Mouse (Mus musculus) heart, embryonic 14.5 days (tissue): ENCODE measurements around the gene Mylk. TPM values are rescaled to one million over a fixed set of nuclear protein-coding genes. Genes with fewer than 3 reads are reported as not detected.

Experiments used
- ATAC-seq: fragments of 200-750 bp; cut with Nextera tagmentation; 2 replicates; pipeline ENCODE4 v1.8.0; 2017; ENCODE audit warnings: low read depth, moderate TSS enrichment; ENCODE audit not compliant: insufficient number of reproducible peaks, insufficient read depth, low FRiP score
- H3K27ac ChIP-seq, 2 experiments: fragments of 200-500 bp in 1 of 2; fragments of 300-500 bp in 1 of 2; sonication (generic) in 1 of 2; replicated peaks in 1 of 2; 2 replicates each; pipeline ENCODE4 v1.5.1; 2012 to 2014; ENCODE audit warnings: low read depth in 2 of 2, low read length in 2 of 2, control low read depth in 1 of 2, mild to moderate bottlenecking in 1 of 2, mixed read lengths in 1 of 2; ENCODE audit not compliant: control insufficient read depth in 1 of 2, insufficient read depth in 1 of 2
- H3K27me3 ChIP-seq: fragments of 300-500 bp; sonication (generic); 2 replicates; pipeline ENCODE4 v1.6.1; 2014; ENCODE audit warnings: mild to moderate bottlenecking, low read length, control low read depth; ENCODE audit not compliant: control insufficient read depth, insufficient read depth
- H3K36me3 ChIP-seq: fragments of 300-500 bp; sonication (generic); 2 replicates; pipeline ENCODE4 v1.6.1; 2014; ENCODE audit warnings: mild to moderate bottlenecking, control low read depth, low read length, mixed read lengths; ENCODE audit not compliant: control insufficient read depth, insufficient read depth
- H3K4me1 ChIP-seq, 2 experiments: fragments of 200-500 bp in 1 of 2; fragments of 300-500 bp in 1 of 2; sonication (generic) in 1 of 2; 2 replicates each; pipeline ENCODE4 v1.6.1; 2012 to 2014; ENCODE audit warnings: low read length in 2 of 2, control low read depth in 1 of 2, mixed read lengths in 1 of 2; ENCODE audit not compliant: control insufficient read depth in 2 of 2, insufficient read depth in 2 of 2
- H3K4me2 ChIP-seq: fragments of 300-500 bp; sonication (generic); 2 replicates; pipeline ENCODE4 v1.6.1; 2014; ENCODE audit warnings: mild to moderate bottlenecking, low read length
- H3K4me3 ChIP-seq, 2 experiments: fragments of 200-500 bp in 1 of 2; fragments of 300-500 bp in 1 of 2; sonication (generic) in 1 of 2; 2 replicates each; pipeline ENCODE4 v1.5.1; 2012 to 2014; ENCODE audit warnings: low read length in 2 of 2, mild to moderate bottlenecking in 2 of 2, control low read depth in 1 of 2, low read depth in 1 of 2, moderate library complexity in 1 of 2; ENCODE audit not compliant: control insufficient read depth in 1 of 2, insufficient read depth in 1 of 2
- H3K9ac ChIP-seq: fragments of 300-500 bp; sonication (generic); 2 replicates; pipeline ENCODE4 v1.6.1; 2014; ENCODE audit warnings: mild to moderate bottlenecking, low read length
- H3K9me3 ChIP-seq: fragments of 300-500 bp; sonication (generic); 2 replicates; pipeline ENCODE4 v1.6.1; 2016; ENCODE audit warnings: low read length, control low read depth; ENCODE audit not compliant: control insufficient read depth
- WGBS: fragments of 180-500 bp; shearing (Covaris S2); extraction: QIAGEN DNeasy Blood & Tissue Kit; methylation state at CpG from one replicate; pipeline ENCODE4 v1.1.7; 2014; 5-methylcytosine and 5-hydroxymethylcytosine counted together
- polyA plus RNA-seq: library from polyadenylated mRNA; unstranded; fragments of >200 nt; fragmentation: Nextera tagmentation; extraction: Ambion mirVana; gene quantifications from 2 replicates; pipeline ENCODE4 v1.2.1, GENCODE M21; 2014

Mylk gene
- polyA plus RNA-seq, 1 experiment from 2014 or later, result 8.5 TPM

DNA sequence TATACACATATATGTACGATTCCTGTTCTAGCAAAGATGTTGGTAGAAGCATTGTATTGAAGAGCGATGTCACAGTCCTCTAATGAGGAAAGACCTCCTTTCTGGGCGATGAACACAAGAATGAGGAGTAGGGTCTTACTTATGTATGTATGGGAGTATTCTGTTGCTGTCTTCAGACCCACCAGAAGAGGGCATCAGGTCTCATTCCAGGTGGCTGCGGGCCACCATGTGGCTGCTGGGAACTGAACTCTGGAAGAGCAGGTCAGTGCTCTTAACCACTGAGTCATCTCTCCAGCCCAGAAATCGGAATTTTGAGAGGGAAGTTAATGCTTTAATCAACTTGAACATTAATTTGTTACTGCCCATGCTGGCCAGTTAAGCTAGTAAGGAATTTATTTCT lies 279.3 kb downstream of the Mylk start:
- H3K4me2 ChIP-seq, result no peak overlapping the region
- H3K4me3 ChIP-seq, result no peak overlapping the region
- H3K9ac ChIP-seq, result no peak overlapping the region
- no peak for ATAC-seq
- H3K36me3 ChIP-seq, result peaks cover 21% of the 10 kb centered on the region
- no peaks in the 10 kb centered on the region; the same call in 1 of the 2 replicates for H3K27me3 ChIP-seq
- no peak overlapping the region for H3K27ac ChIP-seq
- WGBS, result 89% methylated on average over 5 of the region's 5 CpGs
- no peaks in the 10 kb centered on the region for H3K9me3 ChIP-seq
- peaks cover 0 to 6% of the 10 kb centered on the region in 2 experiments; a peak in 1 of 4 replicates for H3K4me1 ChIP-seq

GRCm38 (mm10) chr16:35025347-35025746 lies 280.3 kb downstream of the Mylk start:
- Histone ChIP-seq H3K4me3 (no peak overlapping the region), H3K27me3 (no peaks in the 10 kb centered on the region; the same call in 1 of the 2 replicates), H3K9ac (no peak overlapping the region), H3K4me1 (peaks cover 0 to 6% of the 10 kb centered on the region in 2 experiments; a peak in 1 of 4 replicates), H3K27ac (no peak overlapping the region), H3K4me2 (no peak overlapping the region), H3K36me3 (peaks cover 24% of the 10 kb centered on the region), H3K9me3 (no peaks in the 10 kb centered on the region)
- no peak for ATAC-seq
- 92% methylated on average over 4 of the region's 4 CpGs for WGBS

- Histone ChIP-seq H3K4me2 (no peak overlapping the region), H3K9me3 (no peaks in the 10 kb centered on the region), H3K27ac (no peak overlapping the region), H3K9ac (no peak overlapping the region), H3K27me3 (no peaks in the 10 kb centered on the region), H3K4me1 (peaks cover 0 to 8% of the 10 kb centered on the region in 2 experiments; a peak in 2 of 4 replicates), H3K36me3 (peaks cover 23% of the 10 kb centered on the region), H3K4me3 (no peak overlapping the region)
- WGBS, result 75% methylated on average over 3 of the region's 3 CpGs
- ATAC-seq, result no peak
These were observed 288.2 kb downstream of the Mylk start for GRCm38 (mm10) chr16:35033241-35033640.

DNA sequence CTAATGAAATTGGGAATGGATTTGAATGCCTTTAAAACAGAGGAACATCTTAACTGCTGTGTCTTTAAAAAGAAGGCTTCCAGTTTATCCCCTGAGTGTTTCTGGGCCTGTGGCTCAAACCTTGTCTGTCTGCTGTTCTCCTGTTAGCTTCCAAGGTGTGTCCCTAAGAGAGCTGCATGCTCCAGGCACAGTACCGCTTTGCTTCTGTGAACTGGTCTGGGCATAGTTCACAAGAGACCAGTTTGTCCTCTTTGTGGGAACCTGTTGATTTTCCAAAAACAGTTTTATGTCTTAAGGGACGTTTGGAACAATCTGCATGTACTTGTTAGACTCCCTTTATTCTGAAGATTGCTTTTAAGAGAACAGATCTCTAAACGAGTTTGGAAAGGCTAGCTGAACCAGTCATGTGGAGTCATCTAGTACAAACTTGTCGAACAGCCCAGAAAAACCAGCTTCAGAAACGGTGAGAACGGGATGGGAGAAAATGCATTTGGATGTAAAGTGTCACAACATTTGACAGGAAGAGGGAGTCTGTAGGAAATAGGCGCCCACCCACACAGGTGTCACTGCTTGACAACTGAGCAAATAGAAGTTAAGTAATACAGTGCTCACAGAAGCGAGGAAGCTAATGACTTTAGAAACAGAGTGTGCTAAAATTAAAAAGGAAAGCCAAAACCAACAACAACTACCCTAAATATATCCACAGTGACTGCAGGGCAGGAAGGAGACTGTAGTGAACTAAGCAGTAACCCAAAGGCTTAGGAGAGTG lies 289.0 kb downstream of the Mylk start:
- WGBS, result 72% methylated on average over 8 of the region's 8 CpGs
- no peak overlapping the region for H3K4me3 ChIP-seq
- no peak overlapping the region for H3K27ac ChIP-seq
- peaks cover 16% of the 10 kb centered on the region for H3K36me3 ChIP-seq
- no peak overlapping the region for H3K4me2 ChIP-seq
- no peak overlapping the region for H3K9ac ChIP-seq
- peaks cover 0 to 9% of the 10 kb centered on the region in 2 experiments; a peak in 2 of 4 replicates for H3K4me1 ChIP-seq
- ATAC-seq, result no peak
- H3K9me3 ChIP-seq, result no peaks in the 10 kb centered on the region
- H3K27me3 ChIP-seq, result no peaks in the 10 kb centered on the region

DNA sequence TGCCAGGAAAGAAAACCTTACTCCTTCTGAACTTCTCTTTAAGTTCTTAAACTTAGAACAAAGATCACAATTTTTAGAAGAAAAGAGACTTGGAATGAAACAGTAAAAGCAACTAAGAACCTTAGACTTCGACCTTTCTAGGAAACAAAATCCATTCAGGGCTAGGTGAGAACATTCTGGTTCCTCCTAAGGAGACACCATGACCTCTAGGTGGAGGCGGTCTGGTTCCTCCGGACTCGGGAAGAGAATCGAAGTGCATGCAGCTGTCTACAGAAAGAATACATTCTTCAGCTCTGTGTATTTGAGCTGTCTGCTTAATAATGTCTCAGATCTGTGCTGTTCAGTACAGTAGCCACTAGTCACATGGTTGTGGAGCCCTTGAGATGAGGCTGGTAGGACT lies 290.0 kb downstream of the Mylk start:
- Histone ChIP-seq H3K9ac (no peak overlapping the region), H3K4me1 (peaks cover 0 to 9% of the 10 kb centered on the region in 2 experiments; a peak in 2 of 4 replicates), H3K27me3 (no peaks in the 10 kb centered on the region), H3K4me2 (no peak overlapping the region), H3K9me3 (no peaks in the 10 kb centered on the region), H3K27ac (no peak overlapping the region), H3K4me3 (no peak overlapping the region), H3K36me3 (peaks cover 15% of the 10 kb centered on the region; the same call in 1 of the 2 replicates)
- 86% methylated on average over 5 of the region's 5 CpGs for WGBS
- ATAC-seq, result no peak

GRCm38 (mm10) chr16:35036754-35037153 lies 291.7 kb downstream of the Mylk start:
- H3K4me2 ChIP-seq, result no peak overlapping the region
- H3K4me1 ChIP-seq, result peaks cover 0 to 3% of the 10 kb centered on the region in 2 experiments; a peak in 1 of 4 replicates
- no peak overlapping the region for H3K9ac ChIP-seq
- H3K9me3 ChIP-seq, result no peaks in the 10 kb centered on the region
- H3K4me3 ChIP-seq, result no peak overlapping the region
- no peaks in the 10 kb centered on the region for H3K27me3 ChIP-seq
- H3K27ac ChIP-seq, result no peak overlapping the region
- H3K36me3 ChIP-seq, result peaks cover 25% of the 10 kb centered on the region; the same call in 1 of the 2 replicates
- WGBS, result 86% methylated on average over 5 of the region's 5 CpGs
- ATAC-seq, result no peak

- peaks cover 0 to 3% of the 10 kb centered on the region in 2 experiments; a peak in 1 of 4 replicates for H3K4me1 ChIP-seq
- no peak overlapping the region for H3K4me2 ChIP-seq
- H3K27ac ChIP-seq, result no peak overlapping the region
- no peak overlapping the region for H3K9ac ChIP-seq
- 32% methylated on average over 4 of the region's 4 CpGs for WGBS
- no peak overlapping the region for H3K4me3 ChIP-seq
- no peaks in the 10 kb centered on the region for H3K9me3 ChIP-seq
- ATAC-seq, result no peak
- peaks cover 23% of the 10 kb centered on the region; the same call in 1 of the 2 replicates for H3K36me3 ChIP-seq
- H3K27me3 ChIP-seq, result no peaks in the 10 kb centered on the region
These were observed 293.5 kb downstream of the Mylk start for GRCm38 (mm10) chr16:35038343-35039057.
